26 mouse cellular contexts compared by ENCODE assay signal in the genomic region with DNA sequence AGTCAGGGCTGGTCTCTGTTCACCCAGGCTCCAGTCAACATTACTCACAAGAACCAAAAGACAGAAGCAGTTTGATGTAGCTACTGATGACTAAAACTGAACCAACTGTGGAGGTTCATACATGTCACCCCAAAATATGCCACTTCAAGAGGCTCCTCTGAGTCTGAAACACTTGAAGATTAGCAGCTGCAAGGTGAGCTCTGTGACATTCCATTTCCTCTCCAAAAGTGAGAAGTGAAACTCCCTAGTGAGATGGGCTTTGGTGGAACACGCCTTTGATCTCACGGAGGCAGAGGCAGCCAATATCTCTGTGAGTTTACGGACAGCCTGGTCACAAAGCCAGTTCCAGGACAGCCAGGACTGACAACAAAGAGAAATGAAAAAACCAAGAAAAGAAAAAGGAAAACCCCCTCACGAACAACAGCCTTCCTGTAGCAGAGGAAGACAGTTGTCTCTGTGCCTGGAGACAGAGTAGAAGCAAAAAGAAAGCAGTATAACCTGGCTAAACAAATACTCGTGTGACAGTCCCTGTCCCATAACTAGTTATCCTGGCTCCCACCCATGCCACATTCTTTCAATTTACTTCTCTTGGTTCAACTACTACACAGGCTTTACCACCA. TPM values are rescaled to one million over a fixed set of nuclear protein-coding genes. Genes with fewer than 3 reads are reported as not detected.
DNase-seq lines count a peak whose midpoint lies in the region; ATAC-seq lines count a peak whose summit lies in the region.
"Had no signal": no experiment of that assay in that cellular context is flagged by ENCODE, and none has a peak within 500 bp of the region (broad histone marks: within the 10 kb centered on the region; RNA-seq: fewer than 3 reads in every experiment).

No protein-coding gene starts in this region.

- H3K9me3 ChIP-seq in megakaryocyte, embryonic 14.5 days, result no peaks in the 10 kb centered on the region
- H3K9me3 ChIP-seq in hindbrain, embryonic 10.5 days, result no peaks in the 10 kb centered on the region
- no peaks in the 10 kb centered on the region for H3K9me3 ChIP-seq in forebrain, embryonic 12.5 days
- H3K9me3 ChIP-seq: embryonic facial prominence, embryonic 15.5 days; forebrain, embryonic 13.5 days; liver, embryonic 12.5 days had no signal

- peak; percentile 48 for DNase-seq in CD4-positive, CD25-positive, alpha-beta regulatory T cell, adult 2 months (ENCODE audit: low read depth, low spot score)
- peak; percentile 21 to 30 for DNase-seq in thymus, postnatal 10 days (ENCODE audit: low spot score in 2 of 2)
- no peak for DNase-seq in ovary, adult 18-20 months (ENCODE audit: low spot score)
- DNase-seq in hindbrain, embryonic 10.5 days (ENCODE audit: low spot score), result no peak
- DNase-seq in adrenal gland, adult 8-10 months, result no peak
- DNase-seq: cerebellum, postnatal 10 days; embryo, embryonic 11 days; gastrocnemius, postnatal 14 days; kidney, adult 8-10 months; lung, embryonic 14.5 days; right cerebral cortex, postnatal 25 days had no signal

- 59% methylated on average over 5 of the region's 5 CpGs for WGBS in hindbrain, embryonic 10.5 days
- WGBS in forebrain, embryonic 12.5 days, result 65% methylated on average over 5 of the region's 5 CpGs

- H3K9ac ChIP-seq in forebrain, embryonic 12.5 days, result no peak overlapping the region
- H3K9ac ChIP-seq: embryonic facial prominence, embryonic 15.5 days; forebrain, embryonic 13.5 days; liver, embryonic 12.5 days; lung, embryonic 14.5 days had no signal

- peak; percentile 63 for ATAC-seq in activated CD4-positive, CD25-positive, alpha-beta regulatory T cell, adult 4 months
- no peak for ATAC-seq in forebrain, embryonic 12.5 days (ENCODE audit: low FRiP score)
- ATAC-seq: forebrain, embryonic 13.5 days; hindbrain, postnatal 0 days; liver, embryonic 12.5 days; midbrain, embryonic 16.5 days had no signal

- no peak overlapping the region for H3K4me2 ChIP-seq in forebrain, embryonic 12.5 days
- H3K4me2 ChIP-seq: embryonic facial prominence, embryonic 15.5 days; forebrain, embryonic 13.5 days; heart, embryonic 11.5 days; liver, embryonic 12.5 days; lung, embryonic 14.5 days had no signal

- peak overlapping the region; percentile 38 for H3K4me3 ChIP-seq in megakaryocyte, embryonic 14.5 days (replicated peaks)
- no peak overlapping the region for H3K4me3 ChIP-seq in hindbrain, embryonic 10.5 days
- H3K4me3 ChIP-seq in forebrain, embryonic 12.5 days (replicated peaks), result no peak overlapping the region
- H3K4me3 ChIP-seq: embryonic facial prominence, embryonic 15.5 days; forebrain, embryonic 13.5 days; liver, embryonic 12.5 days had no signal

- no peaks in the 10 kb centered on the region for H3K36me3 ChIP-seq in megakaryocyte, embryonic 14.5 days (replicated peaks; ENCODE audit: low read length)
- no peaks in the 10 kb centered on the region for H3K36me3 ChIP-seq in hindbrain, embryonic 10.5 days
- no peaks in the 10 kb centered on the region for H3K36me3 ChIP-seq in forebrain, embryonic 12.5 days (replicated peaks)
- H3K36me3 ChIP-seq: embryonic facial prominence, embryonic 15.5 days; liver, embryonic 12.5 days had no signal

- H3K27me3 ChIP-seq in megakaryocyte, embryonic 14.5 days (replicated peaks), result no peaks in the 10 kb centered on the region
- H3K27me3 ChIP-seq in hindbrain, embryonic 10.5 days (ENCODE audit: insufficient read depth, poor library complexity, severe bottlenecking), result no peaks in the 10 kb centered on the region
- no peaks in the 10 kb centered on the region for H3K27me3 ChIP-seq in forebrain, embryonic 12.5 days
- H3K27me3 ChIP-seq: embryonic facial prominence, embryonic 15.5 days; forebrain, embryonic 13.5 days; liver, embryonic 12.5 days had no signal

- no peak overlapping the region for H3K27ac ChIP-seq in hindbrain, embryonic 10.5 days
- no peak overlapping the region for H3K27ac ChIP-seq in forebrain, embryonic 12.5 days
- H3K27ac ChIP-seq: embryonic facial prominence, embryonic 15.5 days; forebrain, embryonic 13.5 days; hindbrain, postnatal 0 days; liver, embryonic 12.5 days; macrophage had no signal

- peaks cover 5% of the 10 kb centered on the region; the same call in 1 of the 2 replicates for H3K4me1 ChIP-seq in megakaryocyte, embryonic 14.5 days
- H3K4me1 ChIP-seq in hindbrain, embryonic 10.5 days (replicated peaks), result no peaks in the 10 kb centered on the region
- H3K4me1 ChIP-seq in forebrain, embryonic 12.5 days, result no peaks in the 10 kb centered on the region
- H3K4me1 ChIP-seq: embryonic facial prominence, embryonic 15.5 days; forebrain, embryonic 13.5 days; liver, embryonic 12.5 days had no signal

RNA-seq across cellular contexts. Expression of a gene that starts 6.7 kb away (rescaled TPM):
- 1 to 10 TPM; 3.4 to 3.9 TPM for polyA plus RNA-seq in activated CD4-positive, CD25-positive, alpha-beta regulatory T cell, adult 4 months (2017; shearing (Covaris generic))
- polyA plus RNA-seq in megakaryocyte, embryonic 14.5 days (2012; ENCODE audit: insufficient read depth, low replicate concordance), result 2.0 TPM in 1 of 2 replicates, not detected in the other
- polyA plus RNA-seq in hindbrain, embryonic 10.5 days (2016; fragmentation: Nextera tagmentation; extraction: Ambion mirVana), result 2.8 and 5.9 TPM in 2 replicates
- polyA plus RNA-seq in forebrain, embryonic 12.5 days (2016; fragmentation: Nextera tagmentation; extraction: Ambion mirVana), result 12.3 and 16.1 TPM in 2 replicates
- 1 to 10 TPM; 5.5 to 9.1 (median 7.3) TPM for total RNA-seq in adrenal gland, adult 8-10 months (2022)

RNA-seq across cellular contexts. Expression of a gene that starts 7.0 kb away (rescaled TPM):
- polyA plus RNA-seq in activated CD4-positive, CD25-positive, alpha-beta regulatory T cell, adult 4 months (2017; shearing (Covaris generic)), result under 1 TPM; 0.45 to 0.56 TPM
- polyA plus RNA-seq in megakaryocyte, embryonic 14.5 days (2012; ENCODE audit: insufficient read depth, low replicate concordance), result 0.09 TPM in 1 of 2 replicates, not detected in the other
- 0.10 and 0.18 TPM in 2 replicates for polyA plus RNA-seq in hindbrain, embryonic 10.5 days (2016; fragmentation: Nextera tagmentation; extraction: Ambion mirVana)
- 0.46 and 0.56 TPM in 2 replicates for polyA plus RNA-seq in forebrain, embryonic 12.5 days (2016; fragmentation: Nextera tagmentation; extraction: Ambion mirVana)
- total RNA-seq in adrenal gland, adult 8-10 months (2022), result 1 to 10 TPM; 4.8 to 7.0 (median 5.6) TPM

RNA-seq across cellular contexts. Expression of a gene that starts 13.2 kb away (rescaled TPM):
- not detected for polyA plus RNA-seq in activated CD4-positive, CD25-positive, alpha-beta regulatory T cell, adult 4 months (2017; shearing (Covaris generic))
- not detected in 2 replicates for polyA plus RNA-seq in megakaryocyte, embryonic 14.5 days (2012; ENCODE audit: insufficient read depth, low replicate concordance)
- polyA plus RNA-seq in hindbrain, embryonic 10.5 days (2016; fragmentation: Nextera tagmentation; extraction: Ambion mirVana), result 0.21 TPM in 1 of 2 replicates, not detected in the other
- 0.32 and 0.33 TPM in 2 replicates for polyA plus RNA-seq in forebrain, embryonic 12.5 days (2016; fragmentation: Nextera tagmentation; extraction: Ambion mirVana)
- total RNA-seq in adrenal gland, adult 8-10 months (2022), result not detected
- total RNA-seq: adrenal gland, postnatal 4 days; gastrocnemius, postnatal 14 days; heart, postnatal 25 days; hindbrain, postnatal 0 days had no signal
- polyA plus RNA-seq: embryonic facial prominence, embryonic 15.5 days; forebrain, embryonic 13.5 days; heart, embryonic 11.5 days; limb, embryonic 11.5 days; liver, embryonic 12.5 days; lung, embryonic 14.5 days; macrophage; neural tube, embryonic 11.5 days; stomach, embryonic 14.5 days had no signal

RNA-seq across cellular contexts. Expression of a gene that starts 19.4 kb away (rescaled TPM):
- polyA plus RNA-seq in activated CD4-positive, CD25-positive, alpha-beta regulatory T cell, adult 4 months (2017; shearing (Covaris generic)), result 100 to 1,000 TPM; 117 to 121 TPM
- 15.7 TPM in 1 of 2 replicates, not detected in the other for polyA plus RNA-seq in megakaryocyte, embryonic 14.5 days (2012; ENCODE audit: insufficient read depth, low replicate concordance)
- 82.4 and 93.7 TPM in 2 replicates for polyA plus RNA-seq in hindbrain, embryonic 10.5 days (2016; fragmentation: Nextera tagmentation; extraction: Ambion mirVana)
- 95.4 and 96.2 TPM in 2 replicates for polyA plus RNA-seq in forebrain, embryonic 12.5 days (2016; fragmentation: Nextera tagmentation; extraction: Ambion mirVana)
- total RNA-seq in adrenal gland, adult 8-10 months (2022), result 10 to 100 TPM; 54.1 to 70.2 (median 63.4) TPM

RNA-seq across cellular contexts. Expression of a gene that starts 53.6 kb away (rescaled TPM):
- under 1 TPM in 1 of 2 experiments, not detected in 1; 0.20 TPM for polyA plus RNA-seq in activated CD4-positive, CD25-positive, alpha-beta regulatory T cell, adult 4 months (2017; shearing (Covaris generic))
- polyA plus RNA-seq in megakaryocyte, embryonic 14.5 days (2012; ENCODE audit: insufficient read depth, low replicate concordance), result not detected in 2 replicates
- 1.0 and 1.2 TPM in 2 replicates for polyA plus RNA-seq in hindbrain, embryonic 10.5 days (2016; fragmentation: Nextera tagmentation; extraction: Ambion mirVana)
- 0.36 TPM in 1 of 2 replicates, not detected in the other for polyA plus RNA-seq in forebrain, embryonic 12.5 days (2016; fragmentation: Nextera tagmentation; extraction: Ambion mirVana)
- total RNA-seq in adrenal gland, adult 8-10 months (2022), result under 1 TPM in 2 of 4 experiments, not detected in 2; 0.28 to 0.35 TPM
- total RNA-seq: gastrocnemius, postnatal 14 days had no signal
- polyA plus RNA-seq: forebrain, embryonic 13.5 days; macrophage had no signal

Comparison
In these comparisons a context has a peak if more than half of its experiments do, and no peak if none do; other contexts are left out.
1. DNase-seq: peak in CD4-positive, CD25-positive, alpha-beta regulatory T cell, adult 2 months (single experiment) and thymus, postnatal 10 days (2 of 2); none in ovary, adult 18-20 months (single experiment), hindbrain, embryonic 10.5 days (single experiment) and adrenal gland, adult 8-10 months (single experiment).